In the genomic region with DNA sequence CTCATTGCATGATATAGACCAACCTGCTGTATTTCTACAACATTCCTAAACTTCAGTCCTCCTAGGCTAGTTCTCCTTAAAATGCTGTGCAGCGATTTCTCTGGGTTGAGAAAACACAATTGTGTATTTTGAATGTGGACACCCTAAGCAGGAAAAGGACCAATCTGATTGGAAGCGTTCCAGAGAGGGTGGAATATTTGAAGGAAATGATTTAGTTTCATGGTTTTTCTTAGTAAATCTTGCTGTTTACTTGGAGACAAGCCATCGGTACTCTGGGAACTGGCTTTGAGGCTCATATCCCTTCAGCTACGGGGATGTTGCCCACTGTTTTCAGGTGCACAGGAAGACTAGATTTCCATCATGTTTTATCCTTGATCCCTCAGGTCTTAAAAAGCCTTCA, we compare ENCODE assay signal across 22 mouse cellular contexts.
"Had no signal": no experiment of that assay in that cellular context is flagged by ENCODE, and none has a peak within 500 bp of the region (broad histone marks: within the 10 kb centered on the region; RNA-seq: fewer than 3 reads in every experiment).

No protein-coding gene starts in this region.

- H3K4me3 ChIP-seq: layer of hippocampus, adult 2 months; limb, embryonic 10.5 days; limb, embryonic 13.5 days; liver, embryonic 12.5 days; liver, embryonic 15.5 days; lung, embryonic 15.5 days; megakaryocyte, embryonic 14.5 days; midbrain, embryonic 10.5 days; neural tube, embryonic 12.5 days; neural tube, embryonic 15.5 days had no signal

- DNase-seq: kidney, adult 8-10 months; layer of hippocampus, adult 9-11 months; liver; right cerebral cortex, adult 18-20 months; right cerebral cortex, postnatal 14 days; right cerebral cortex, postnatal 4 days; thymus, adult 2 months; thymus, postnatal 14 days; thymus, postnatal 4 days had no signal

- H3K4me2 ChIP-seq: limb, embryonic 13.5 days; liver, embryonic 12.5 days; liver, embryonic 15.5 days; lung, embryonic 15.5 days; neural tube, embryonic 12.5 days; neural tube, embryonic 15.5 days had no signal

- H3K27ac ChIP-seq: layer of hippocampus, adult 2 months; limb, embryonic 10.5 days; limb, embryonic 13.5 days; liver, embryonic 12.5 days; liver, embryonic 15.5 days; lung, embryonic 15.5 days; midbrain, embryonic 10.5 days; neural tube, embryonic 12.5 days; neural tube, embryonic 15.5 days; stomach, postnatal 0 days had no signal

- H3K36me3 ChIP-seq: limb, embryonic 10.5 days; limb, embryonic 13.5 days; liver, embryonic 12.5 days; liver, embryonic 15.5 days; lung, embryonic 15.5 days; midbrain, embryonic 10.5 days; neural tube, embryonic 12.5 days; neural tube, embryonic 15.5 days had no signal

- H3K4me1 ChIP-seq: limb, embryonic 10.5 days; limb, embryonic 13.5 days; liver, embryonic 12.5 days; liver, embryonic 15.5 days; lung, embryonic 15.5 days; megakaryocyte, embryonic 14.5 days; neural tube, embryonic 12.5 days; neural tube, embryonic 15.5 days had no signal

- H3K9ac ChIP-seq: limb, embryonic 13.5 days; liver, embryonic 12.5 days; liver, embryonic 15.5 days; lung, embryonic 15.5 days; neural tube, embryonic 12.5 days; neural tube, embryonic 15.5 days had no signal

- H3K27me3 ChIP-seq: limb, embryonic 13.5 days; liver, embryonic 12.5 days; liver, embryonic 15.5 days; lung, embryonic 15.5 days; megakaryocyte, embryonic 14.5 days; neural tube, embryonic 12.5 days; neural tube, embryonic 15.5 days had no signal

- H3K9me3 ChIP-seq: limb, embryonic 10.5 days; limb, embryonic 13.5 days; liver, embryonic 12.5 days; liver, embryonic 15.5 days; lung, embryonic 15.5 days; megakaryocyte, embryonic 14.5 days; midbrain, embryonic 10.5 days; neural tube, embryonic 12.5 days; neural tube, embryonic 15.5 days had no signal

- ATAC-seq: inflammation-experienced regulatory T-cells, adult 6 months; intestine, embryonic 16.5 days; liver, embryonic 12.5 days had no signal
